13 mouse cellular contexts compared by ENCODE assay signal in the genomic region with DNA sequence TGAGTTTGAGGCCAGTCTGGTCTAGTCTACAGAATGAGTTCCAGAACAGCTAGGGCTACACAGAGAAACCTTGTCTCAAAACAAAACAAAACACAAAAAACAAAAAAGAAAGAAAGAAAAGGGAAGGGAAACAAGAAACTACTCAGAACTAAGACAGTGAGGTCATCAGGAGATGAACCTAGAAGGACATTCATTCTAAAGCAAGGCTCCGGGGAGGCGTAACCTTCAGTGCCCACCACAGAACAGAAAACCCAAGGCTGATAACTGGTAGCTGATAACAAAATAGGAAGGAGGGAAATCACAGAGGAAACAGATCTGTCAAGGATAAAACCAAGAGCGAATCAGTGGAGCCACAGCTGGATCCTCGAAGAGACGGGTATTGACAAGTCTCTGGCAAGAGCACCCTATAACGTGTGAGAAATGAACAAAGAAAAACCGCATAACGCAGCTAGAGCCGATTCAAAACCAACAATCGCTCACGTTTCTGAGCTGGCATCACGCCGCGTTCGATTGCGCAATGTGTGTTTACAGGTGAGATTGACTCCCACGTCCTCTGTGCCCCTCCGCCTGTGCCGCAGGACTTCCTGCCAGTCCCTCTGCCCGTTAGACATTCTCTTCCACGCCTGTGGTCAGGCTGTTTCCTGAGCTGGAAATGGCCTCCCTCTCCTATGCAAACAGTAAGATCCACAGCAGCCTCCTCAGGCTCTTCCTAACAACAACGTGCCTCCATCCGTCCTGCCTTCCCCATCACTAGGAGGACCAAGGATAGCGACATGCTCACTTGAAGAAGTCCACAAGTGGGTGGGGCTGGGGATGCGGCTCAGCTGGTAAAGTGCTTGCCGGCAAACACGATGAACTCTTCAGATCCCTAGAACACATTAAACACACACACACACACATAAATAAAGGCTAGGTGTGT. TPM values are rescaled to one million over a fixed set of nuclear protein-coding genes. Genes with fewer than 3 reads are reported as not detected.
DNase-seq lines count a peak whose midpoint lies in the region; ATAC-seq and TF ChIP-seq lines count a peak whose summit lies in the region.
"Had no signal": no experiment of that assay in that cellular context is flagged by ENCODE, and none has a peak within 500 bp of the region (broad histone marks: within the 10 kb centered on the region; RNA-seq: fewer than 3 reads in every experiment).

No protein-coding gene starts in this region.

- 15% methylated on average over 27 of the region's 27 CpGs for WGBS in liver, embryonic 12.5 days (ENCODE audit: insufficient replicate concordance)

- H3K27ac ChIP-seq in liver, embryonic 12.5 days = no peak overlapping the region
- no peak overlapping the region for H3K27ac ChIP-seq in CH12.LX (ENCODE audit: insufficient read depth, low read depth)
- H3K27ac ChIP-seq: forebrain, embryonic 13.5 days; kidney, postnatal 0 days had no signal

- no peak for TF ChIP-seq CTCF in CH12.LX (conservative IDR thresholded peaks at IDR 0.05 in 1 of 2, IDR thresholded peaks at IDR 0.05 in 1 of 2; ENCODE audit: low read depth in 2 of 2, low read length in 2 of 2)

- dilution Hi-C loops in CH12.LX (cut with MboI; ENCODE audit: extremely low pct_ligation_motif_present, extremely low pct_unique_long_range_greater_than_20kb, low sequenced_read_pairs) = no loop called here

- H3K9ac ChIP-seq in liver, embryonic 12.5 days = no peak overlapping the region
- no peak overlapping the region for H3K9ac ChIP-seq in CH12.LX (ENCODE audit: insufficient read depth, low read depth)
- H3K9ac ChIP-seq: forebrain, embryonic 13.5 days had no signal

- in situ Hi-C loops in CH12.LX (cut with MboI; ENCODE audit: low pct_ligation_motif_present, low pct_unique_long_range_greater_than_20kb, low sequenced_read_pairs) = loop anchor here (25.0 kb wide), 1 partner anchor 814 kb away; a partner anchor contains a TSS

- no peaks in the 10 kb centered on the region for H3K4me1 ChIP-seq in liver, embryonic 12.5 days
- H3K4me1 ChIP-seq in CH12.LX (ENCODE audit: control insufficient read depth in 1 of 2, insufficient read depth in 2 of 2) = peaks cover 5 to 35% of the 10 kb centered on the region in 2 experiments
- H3K4me1 ChIP-seq: forebrain, embryonic 13.5 days had no signal

- H3K4me2 ChIP-seq in liver, embryonic 12.5 days = peak overlapping the region; percentile 38; the same call in 1 of the 2 replicates
- no peak overlapping the region; the same call in 1 of the 2 replicates for H3K4me2 ChIP-seq in CH12.LX (ENCODE audit: insufficient read depth, low read depth, poor library complexity, severe bottlenecking)
- H3K4me2 ChIP-seq: forebrain, embryonic 13.5 days had no signal

- no peak for ATAC-seq in liver, embryonic 12.5 days
- ATAC-seq: forebrain, embryonic 13.5 days had no signal

- H3K9me3 ChIP-seq in liver, embryonic 12.5 days (replicated peaks) = no peaks in the 10 kb centered on the region
- peaks cover 8% of the 10 kb centered on the region for H3K9me3 ChIP-seq in CH12.LX (replicated peaks; ENCODE audit: low read length)
- H3K9me3 ChIP-seq: forebrain, embryonic 13.5 days had no signal

- peaks cover 42% of the 10 kb centered on the region for H3K27me3 ChIP-seq in liver, embryonic 12.5 days (replicated peaks)
- no peaks in the 10 kb centered on the region for H3K27me3 ChIP-seq in CH12.LX (replicated peaks)
- H3K27me3 ChIP-seq: forebrain, embryonic 13.5 days had no signal

- TF ChIP-seq RAD21 in CH12.LX (IDR thresholded peaks at IDR 0.05; ENCODE audit: low read depth, low read length) = no peak

- no peak for TF ChIP-seq POLR2A in CH12.LX (IDR thresholded peaks at IDR 0.05; ENCODE audit: low read depth, low read length)

- intact Hi-C loops in left cerebral cortex, postnatal 25 days (cut with DNase I) = no loop called here

- no peak overlapping the region for H3K4me3 ChIP-seq in liver, embryonic 12.5 days
- no peak overlapping the region for H3K4me3 ChIP-seq in CH12.LX (replicated peaks in 1 of 3; ENCODE audit: low read depth in 2 of 3, low read length in 2 of 3, poor library complexity in 1 of 3)
- H3K4me3 ChIP-seq: forebrain, embryonic 13.5 days had no signal

- DNase-seq in liver (no peak), CH12.LX (ENCODE audit: extremely low read depth) (no peak)
- DNase-seq in lung, adult 18-20 months = peak; percentile 63 to 73
- peak; percentile 21 to 32 for DNase-seq in natural killer cell, adult 2 months (ENCODE audit: low spot score in 2 of 2)
- DNase-seq in adrenal gland, postnatal 4 days (ENCODE audit: low spot score in 2 of 2) = no peak
- DNase-seq in cerebellum, adult 8-10 months = no peak
- DNase-seq in left cerebral cortex, postnatal 25 days (ENCODE audit: low spot score in 2 of 2) = no peak
- DNase-seq: adrenal gland, postnatal 25 days; left cerebral cortex, postnatal 4 days; right cerebral cortex, postnatal 25 days had no signal

- H3K79me2 ChIP-seq in CH12.LX (replicated peaks; ENCODE audit: control insufficient read depth, extremely low read depth, insufficient read depth, poor library complexity, severe bottlenecking) = no peaks in the 10 kb centered on the region

- H3K36me3 ChIP-seq in liver, embryonic 12.5 days = no peaks in the 10 kb centered on the region
- H3K36me3 ChIP-seq in CH12.LX (replicated peaks in 1 of 2; ENCODE audit: control insufficient read depth in 1 of 2, insufficient read depth in 1 of 2, low read length in 1 of 2) = no peaks in the 10 kb centered on the region

- TF ChIP-seq EP300 in CH12.LX (IDR thresholded peaks at IDR 0.05; ENCODE audit: low read length) = peak; percentile 62; the same call in 1 of the 2 replicates

TF ChIP-seq in CH12.LX, 34 proteins besides CTCF, POLR2A, EP300 and RAD21:
- TF ChIP-seq JUND (conservative IDR thresholded peaks at IDR 0.05; ENCODE audit: low read depth, low read length) (peak; percentile 10; the same call in 1 of the 2 replicates), TCF12 (IDR thresholded peaks at IDR 0.05; ENCODE audit: low read depth, low read length) (no peak), JUN (IDR thresholded peaks at IDR 0.05; ENCODE audit: insufficient read depth, low read depth, low read length) (peak; percentile 63; the same call in 1 of the 2 replicates), HCFC1 (IDR thresholded peaks at IDR 0.05; ENCODE audit: low read depth, low read length) (no peak), MAFK (IDR thresholded peaks at IDR 0.05; ENCODE audit: insufficient replicate concordance, low read length) (no peak), BHLHE40 (IDR thresholded peaks at IDR 0.05; ENCODE audit: low read depth, low read length) (peak; percentile 54), IRF4 (IDR thresholded peaks at IDR 0.05; ENCODE audit: low read depth, low read length) (peak; percentile 44; the same call in 1 of the 2 replicates)

RNA-seq across cellular contexts. Expression of a gene that starts 13.4 kb away (rescaled TPM):
- polyA plus RNA-seq in liver, embryonic 12.5 days (2016; fragmentation: Nextera tagmentation; extraction: Ambion mirVana) = 24.5 and 28.0 TPM in 2 replicates
- total RNA-seq in CH12.LX (2012; rRNA removed) = 48.8 and 59.5 TPM in 2 replicates
- 123 and 129 TPM in 2 replicates for total RNA-seq in CH12.LX (2014; rRNA removed)
- polyA plus RNA-seq in CH12.LX (2012; ENCODE audit: insufficient read length, low read depth) = 52.0 and 57.6 TPM in 2 replicates
- total RNA-seq in adrenal gland, postnatal 4 days (2021) = 10 to 100 TPM; 71.4 to 76.7 TPM
- total RNA-seq in left cerebral cortex, postnatal 25 days (2021) = 1 to 10 TPM; 8.3 to 9.8 TPM

RNA-seq across cellular contexts. Expression of a gene that starts 42.8 kb away (rescaled TPM):
- 6.2 and 6.4 TPM in 2 replicates for polyA plus RNA-seq in liver, embryonic 12.5 days (2016; fragmentation: Nextera tagmentation; extraction: Ambion mirVana)
- 0.04 and 0.25 TPM in 2 replicates for total RNA-seq in CH12.LX (2012; rRNA removed)
- total RNA-seq in CH12.LX (2014; rRNA removed) = 0.20 and 0.23 TPM in 2 replicates
- 0.74 and 0.81 TPM in 2 replicates for polyA plus RNA-seq in CH12.LX (2012; ENCODE audit: insufficient read length, low read depth)
- 1 to 10 TPM; 3.2 to 4.7 TPM for total RNA-seq in adrenal gland, postnatal 4 days (2021)
- 1 to 10 TPM; 2.0 to 2.8 TPM for total RNA-seq in left cerebral cortex, postnatal 25 days (2021)

RNA-seq across cellular contexts. Expression of a gene that starts 46.7 kb away (rescaled TPM):
- polyA plus RNA-seq in liver, embryonic 12.5 days (2016; fragmentation: Nextera tagmentation; extraction: Ambion mirVana) = 36.5 and 42.3 TPM in 2 replicates
- total RNA-seq in CH12.LX (2012; rRNA removed) (156 and 180 TPM in 2 replicates), CH12.LX (2014; rRNA removed) (111 and 126 TPM in 2 replicates)
- 262 and 284 TPM in 2 replicates for polyA plus RNA-seq in CH12.LX (2012; ENCODE audit: insufficient read length, low read depth)
- 100 to 1,000 TPM; 105 to 108 TPM for total RNA-seq in adrenal gland, postnatal 4 days (2021)
- total RNA-seq in left cerebral cortex, postnatal 25 days (2021) = 100 to 1,000 TPM; 140 to 161 TPM

Comparison
In these comparisons a context has a peak if more than half of its experiments do, and no peak if none do; other contexts are left out.
1. DNase-seq: peak in lung, adult 18-20 months (2 of 2) and natural killer cell, adult 2 months (2 of 2); none in liver (single experiment), CH12.LX (single experiment), adrenal gland, postnatal 4 days (0 of 2), cerebellum, adult 8-10 months (single experiment) and left cerebral cortex, postnatal 25 days (0 of 2).
2. RNA of a gene that starts 13.4 kb away (total RNA-seq): 48.8 to 129 TPM in CH12.LX and 71.4 to 76.7 TPM in adrenal gland, postnatal 4 days; 8.3 to 9.8 TPM in left cerebral cortex, postnatal 25 days; every median in the first group is over 4 times any median in the second.